Mouse (Mus musculus) brain, embryonic 14.5 days (tissue): ENCODE measurements around the gene Pgghg.

ENCODE experiments used
- CTCF ChIP-seq: fragments of 200-500 bp; IDR thresholded peaks from 2 replicates; pipeline ENCODE4 v1.5.1; 2012; ENCODE audit warnings: inconsistent platforms, mild to moderate bottlenecking, moderate library complexity, borderline replicate concordance; ENCODE audit not compliant: insufficient read depth, insufficient read length; ENCODE audit errors: extremely low read depth
- POLR2A ChIP-seq: fragments of 200-500 bp; IDR thresholded peaks from 2 replicates; pipeline ENCODE4 v1.6.1; 2012; ENCODE audit warnings: mild to moderate bottlenecking, inconsistent platforms, borderline replicate concordance; ENCODE audit not compliant: poor library complexity, insufficient read depth, insufficient read length, severe bottlenecking; ENCODE audit errors: extremely low read depth

GRCm38 (mm10) chr7:140982971-140983370, 41.8 kb downstream of the Pgghg start:
- TF ChIP-seq POLR2A (no peak), CTCF (no peak)
